Mouse (Mus musculus) liver, postnatal 0 days (tissue): ENCODE data around the gene Elfn2. TPM values are rescaled to one million over a fixed set of nuclear protein-coding genes. Genes with fewer than 3 reads are reported as not detected.

Experiments used
- ATAC-seq: fragments of 200-750 bp; cut with Nextera tagmentation; 2 replicates; pipeline ENCODE4 v1.8.0; 2017; ENCODE audit warnings: mild to moderate bottlenecking, moderate library complexity
- DNase-seq: peaks from one replicate; pipeline ENCODE4 v3.0.0-alpha.2; 2016
- H3K27ac ChIP-seq: fragments of 300-500 bp; sonication (generic); 2 replicates; pipeline ENCODE4 v1.5.1; 2014; ENCODE audit warnings: antibody characterized with exemption, moderate library complexity, mild to moderate bottlenecking, low read depth
- H3K27me3 ChIP-seq: fragments of 300-500 bp; sonication (generic); 2 replicates; pipeline ENCODE4 v1.6.1; 2014; ENCODE audit warnings: low read length, control low read depth, mixed read lengths; ENCODE audit not compliant: insufficient read depth
- H3K36me3 ChIP-seq: fragments of 300-500 bp; sonication (generic); replicated peaks from 2 replicates; pipeline ENCODE4 v1.6.1; 2014; ENCODE audit warnings: mild to moderate bottlenecking, control low read depth, low read length, moderate library complexity, mixed read lengths; ENCODE audit not compliant: insufficient read depth
- H3K4me1 ChIP-seq: fragments of 300-500 bp; sonication (generic); 2 replicates; pipeline ENCODE4 v1.6.1; 2014; ENCODE audit warnings: antibody characterized with exemption, mild to moderate bottlenecking, control low read depth; ENCODE audit not compliant: insufficient read depth
- H3K4me2 ChIP-seq: fragments of 300-500 bp; sonication (generic); 2 replicates; pipeline ENCODE4 v1.6.1; 2014; ENCODE audit warnings: low read depth, mild to moderate bottlenecking, low read length, moderate library complexity, mixed read lengths
- H3K4me3 ChIP-seq: fragments of 300-500 bp; sonication (generic); 2 replicates; pipeline ENCODE4 v1.5.1; 2014; ENCODE audit warnings: low read depth, low read length
- H3K9ac ChIP-seq: fragments of 300-500 bp; sonication (generic); replicated peaks from 2 replicates; pipeline ENCODE4 v1.6.1; 2014; ENCODE audit warnings: mild to moderate bottlenecking, moderate library complexity
- H3K9me3 ChIP-seq: fragments of 300-500 bp; sonication (generic); 2 replicates; pipeline ENCODE4 v1.6.1; 2016; ENCODE audit warnings: mild to moderate bottlenecking, control low read depth, low read length, mixed read lengths
- CTCF ChIP-seq: sonication (generic); IDR thresholded peaks from 2 replicates; pipeline ENCODE4 v1.5.1; 2016; ENCODE audit warnings: antibody characterized with exemption, low read depth
- EP300 ChIP-seq: IDR thresholded peaks from 2 replicates; pipeline ENCODE4 v1.6.1; 2016; ENCODE audit warnings: antibody characterized with exemption, low read depth, mild to moderate bottlenecking
- WGBS: fragments of 180-500 bp; shearing (Covaris S2); extraction: QIAGEN DNeasy Blood & Tissue Kit; methylation state at CpG from one replicate; pipeline ENCODE4 v1.1.7; 2014; ENCODE audit not compliant: insufficient replicate concordance; 5-methylcytosine and 5-hydroxymethylcytosine counted together
- polyA plus RNA-seq: library from polyadenylated mRNA; unstranded; fragments of >200 nt; fragmentation: Nextera tagmentation; extraction: Ambion mirVana; gene quantifications from 2 replicates; pipeline ENCODE4 v1.2.1, GENCODE M21; 2015

The Elfn2 gene
- polyA plus RNA-seq, 1 experiment from 2014 or later: not detected

GRCm38 (mm10) chr15:78681781-78682180 is 36.8 kb downstream of the Elfn2 start:
- H3K9ac ChIP-seq: no peak overlapping the region
- WGBS: 66% methylated on average over 8 of the region's 8 CpGs
- no peak overlapping the region for H3K4me3 ChIP-seq
- no peaks in the 10 kb centered on the region for H3K36me3 ChIP-seq
- peaks cover 6% of the 10 kb centered on the region; the same call in 1 of the 2 replicates for H3K27me3 ChIP-seq
- DNase-seq (no peak), ATAC-seq (no peak)
- no peak overlapping the region for H3K27ac ChIP-seq
- no peaks in the 10 kb centered on the region for H3K4me1 ChIP-seq
- H3K4me2 ChIP-seq: no peak overlapping the region
- H3K9me3 ChIP-seq: no peaks in the 10 kb centered on the region
- TF ChIP-seq EP300 (no peak), CTCF (no peak)

- Histone ChIP-seq H3K27me3 (peaks cover 6% of the 10 kb centered on the region; the same call in 1 of the 2 replicates), H3K9me3 (no peaks in the 10 kb centered on the region), H3K4me2 (no peak overlapping the region), H3K36me3 (no peaks in the 10 kb centered on the region), H3K9ac (no peak overlapping the region), H3K4me3 (no peak overlapping the region), H3K27ac (no peak overlapping the region), H3K4me1 (no peaks in the 10 kb centered on the region)
- ATAC-seq (no peak), DNase-seq (no peak)
- 84% methylated on average over 8 of the region's 8 CpGs for WGBS
- TF ChIP-seq CTCF (no peak), EP300 (no peak)
Observed at GRCm38 (mm10) chr15:78681301-78681700, 37.3 kb downstream of the Elfn2 start.

GRCm38 (mm10) chr15:78680291-78680690 is 38.3 kb downstream of the Elfn2 start:
- peaks cover 6% of the 10 kb centered on the region; the same call in 1 of the 2 replicates for H3K27me3 ChIP-seq
- no peaks in the 10 kb centered on the region for H3K4me1 ChIP-seq
- no peaks in the 10 kb centered on the region for H3K9me3 ChIP-seq
- no peaks in the 10 kb centered on the region for H3K36me3 ChIP-seq
- no peak overlapping the region for H3K4me3 ChIP-seq
- no peak overlapping the region for H3K27ac ChIP-seq
- no peak overlapping the region for H3K4me2 ChIP-seq
- H3K9ac ChIP-seq: no peak overlapping the region
- no peak for ATAC-seq
- no peak for DNase-seq
- TF ChIP-seq EP300 (no peak), CTCF (no peak)
- 79% methylated on average over 22 of the region's 22 CpGs for WGBS

GRCm38 (mm10) chr15:78677708-78678107 is 40.9 kb downstream of the Elfn2 start:
- no peaks in the 10 kb centered on the region for H3K4me1 ChIP-seq
- ATAC-seq (no peak), DNase-seq (no peak)
- 51% methylated on average over 5 of the region's 5 CpGs for WGBS
- no peak overlapping the region for H3K9ac ChIP-seq
- no peaks in the 10 kb centered on the region for H3K9me3 ChIP-seq
- H3K27me3 ChIP-seq: peaks cover 10% of the 10 kb centered on the region
- H3K4me3 ChIP-seq: no peak overlapping the region
- H3K36me3 ChIP-seq: no peaks in the 10 kb centered on the region
- H3K27ac ChIP-seq: no peak overlapping the region
- no peak for TF ChIP-seq EP300
- no peak for TF ChIP-seq CTCF
- no peak overlapping the region for H3K4me2 ChIP-seq

- 67% methylated on average over 9 of the region's 9 CpGs for WGBS
- H3K9ac ChIP-seq: no peak overlapping the region
- peaks cover 15% of the 10 kb centered on the region for H3K27me3 ChIP-seq
- no peaks in the 10 kb centered on the region for H3K36me3 ChIP-seq
- H3K4me1 ChIP-seq: no peaks in the 10 kb centered on the region
- no peak for ATAC-seq
- no peaks in the 10 kb centered on the region for H3K9me3 ChIP-seq
- no peak overlapping the region for H3K27ac ChIP-seq
- no peak overlapping the region for H3K4me2 ChIP-seq
- TF ChIP-seq EP300: no peak
- no peak for TF ChIP-seq CTCF
- no peak for DNase-seq
- no peak overlapping the region for H3K4me3 ChIP-seq
Observed at GRCm38 (mm10) chr15:78677015-78677414, 41.6 kb downstream of the Elfn2 start.

GRCm38 (mm10) chr15:78674912-78675412 is 43.6 kb downstream of the Elfn2 start:
- Histone ChIP-seq H3K36me3 (no peaks in the 10 kb centered on the region), H3K4me1 (no peaks in the 10 kb centered on the region), H3K9ac (no peak overlapping the region), H3K27me3 (peaks cover 28% of the 10 kb centered on the region), H3K4me2 (no peak overlapping the region), H3K9me3 (no peaks in the 10 kb centered on the region), H3K27ac (no peak overlapping the region), H3K4me3 (no peak overlapping the region)
- 62% methylated on average over 6 of the region's 6 CpGs for WGBS
- ATAC-seq (no peak), DNase-seq (no peak)
- TF ChIP-seq CTCF (no peak), EP300 (no peak)

GRCm38 (mm10) chr15:78673436-78673835 is 45.1 kb downstream of the Elfn2 start:
- DNase-seq: no peak
- Histone ChIP-seq H3K4me1 (no peaks in the 10 kb centered on the region), H3K9me3 (no peaks in the 10 kb centered on the region), H3K9ac (no peak overlapping the region), H3K27ac (no peak overlapping the region), H3K4me2 (no peak overlapping the region), H3K4me3 (no peak overlapping the region), H3K27me3 (peaks cover 28% of the 10 kb centered on the region), H3K36me3 (no peaks in the 10 kb centered on the region)
- ATAC-seq: no peak
- WGBS: 71% methylated on average over 19 of the region's 19 CpGs
- no peak for TF ChIP-seq CTCF
- no peak for TF ChIP-seq EP300
